Comparison of ENCODE assay signal across 8 mouse cellular contexts in genomic region chr5:139754753-139755152, GRCm38 (mm10). TPM values are rescaled to one million over a fixed set of nuclear protein-coding genes. Genes with fewer than 3 reads are reported as not detected.
DNase-seq lines count a peak whose midpoint lies in the region; TF ChIP-seq lines count a peak whose summit lies in the region.

No protein-coding gene starts in this region.

- DNase-seq in gastrocnemius, adult 2 months, result peak; percentile 66
- no peak for DNase-seq in gastrocnemius, adult 8-10 months (ENCODE audit: low spot score in 2 of 2)
- DNase-seq in urinary bladder, postnatal 14 days (ENCODE audit: low spot score), result peak; percentile 46
- DNase-seq in urinary bladder, adult 2 months (ENCODE audit: low spot score), result no peak
- DNase-seq in cerebellum, postnatal 10 days, result peak; percentile 81 to 85
- DNase-seq in kidney, postnatal 10 days, result peak; percentile 78
- DNase-seq in lung, postnatal 36 days, result peak; percentile 44
- DNase-seq in testis, postnatal 10 days (ENCODE audit: low spot score), result peak; percentile 83

- H3K27ac ChIP-seq in gastrocnemius, adult 2 months, result no peak overlapping the region

- intact Hi-C loops in gastrocnemius, adult 2 months (cut with DNase I), result no loop called here

- H3K4me3 ChIP-seq in gastrocnemius, adult 2 months, result no peak overlapping the region

- peak; percentile 78 for TF ChIP-seq CTCF in gastrocnemius, adult 2 months (IDR thresholded peaks at IDR 0.05)

RNA-seq across cellular contexts. Expression of gene Micall2, which starts 18.6 kb away (rescaled TPM):
- total RNA-seq in gastrocnemius, adult 2 months (2021), result under 1 TPM; 0.61 to 0.95 TPM
- under 1 TPM; 0.24 to 0.74 (median 0.37) TPM for total RNA-seq in gastrocnemius, adult 8-10 months (2022)
- 7.1 and 8.3 TPM in 2 replicates for polyA plus RNA-seq in urinary bladder, adult 2 months (2012; rRNA removed)

RNA-seq across cellular contexts. Expression of gene Ints1, which starts 20.7 kb away (rescaled TPM):
- total RNA-seq in gastrocnemius, adult 2 months (2021), result 10 to 100 TPM; 32.8 to 40.4 TPM
- 10 to 100 TPM; 29.3 to 37.0 (median 32.3) TPM for total RNA-seq in gastrocnemius, adult 8-10 months (2022)
- polyA plus RNA-seq in urinary bladder, adult 2 months (2012; rRNA removed), result 12.1 and 20.9 TPM in 2 replicates

RNA-seq across cellular contexts. Expression of gene Mafk, which starts 36.6 kb away (rescaled TPM):
- 10 to 100 TPM; 14.9 to 23.8 TPM for total RNA-seq in gastrocnemius, adult 2 months (2021)
- 10 to 100 TPM; 15.2 to 21.2 (median 18.1) TPM for total RNA-seq in gastrocnemius, adult 8-10 months (2022)
- polyA plus RNA-seq in urinary bladder, adult 2 months (2012; rRNA removed), result 42.3 and 47.7 TPM in 2 replicates

Comparison
In these comparisons a context has a peak if more than half of its experiments do, and no peak if none do; other contexts are left out.
1. DNase-seq: peak in gastrocnemius, adult 2 months (single experiment), urinary bladder, postnatal 14 days (single experiment), cerebellum, postnatal 10 days (2 of 2), kidney, postnatal 10 days (single experiment), lung, postnatal 36 days (single experiment) and testis, postnatal 10 days (single experiment); none in gastrocnemius, adult 8-10 months (0 of 2) and urinary bladder, adult 2 months (single experiment).